Mouse (Mus musculus) spleen, postnatal 14 days (tissue): ENCODE measurements around the gene Acbd3.

Experiments used
- DNase-seq, 2 experiments: peaks; one replicate each; pipeline ENCODE4 v3.0.0; 2021 to 2022; ENCODE audit warnings: low spot score in 2 of 2

The Acbd3 gene

GRCm38 (mm10) chr1:180762180-180762579 lies 36.3 kb downstream of the Acbd3 start:
- no peak for DNase-seq

DNA sequence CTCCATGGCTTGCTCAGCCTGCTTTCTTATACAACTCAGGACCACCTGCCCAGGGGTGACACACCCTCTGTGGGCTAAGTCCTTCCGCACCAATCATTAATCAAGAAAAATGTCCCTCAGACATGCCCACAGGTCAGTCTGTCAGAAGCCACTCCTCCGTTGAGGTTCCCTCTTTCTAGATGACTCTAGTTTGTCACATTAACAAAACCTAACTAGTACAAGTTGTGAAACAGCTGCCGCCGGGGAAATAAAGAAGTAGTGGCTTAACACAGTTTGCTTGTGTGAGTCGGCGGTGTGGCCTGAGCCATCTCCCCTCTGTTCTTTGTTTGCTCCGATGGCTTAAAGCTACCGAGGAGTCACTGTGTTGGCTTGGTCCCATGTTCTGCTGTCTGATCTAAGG lies 36.8 kb downstream of the Acbd3 start:
- DNase-seq, result no peak

- no peak for DNase-seq
These were observed 37.5 kb downstream of the Acbd3 start for GRCm38 (mm10) chr1:180763307-180763706.

GRCm38 (mm10) chr1:180763828-180764227 lies 38.0 kb downstream of the Acbd3 start:
- peak; percentile 50 to 67 for DNase-seq

DNA sequence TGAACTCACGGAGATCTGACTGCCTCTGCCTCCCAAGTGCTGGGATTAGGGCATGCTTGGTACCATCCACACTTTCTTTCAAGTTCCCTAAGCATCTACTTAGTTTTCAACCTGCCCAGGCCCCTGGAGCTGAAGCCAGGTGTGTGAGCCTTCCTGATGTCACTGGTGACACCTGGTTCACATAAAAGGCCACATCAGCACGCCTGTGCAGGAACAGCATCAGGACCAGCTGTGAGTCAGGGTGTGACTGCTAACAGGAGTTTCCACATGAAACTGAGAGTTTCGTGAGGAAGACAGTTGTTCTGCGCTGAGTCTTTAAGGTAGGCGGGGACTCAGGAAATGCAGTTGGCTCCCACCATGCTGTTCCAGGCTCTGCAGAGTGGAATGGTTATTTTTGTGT lies 39.5 kb downstream of the Acbd3 start:
- no peak for DNase-seq

GRCm38 (mm10) chr1:180766557-180766956 lies 40.7 kb downstream of the Acbd3 start:
- DNase-seq, result no peak

- DNase-seq, result no peak
These were observed 41.9 kb downstream of the Acbd3 start for GRCm38 (mm10) chr1:180767541-180768333.

DNA sequence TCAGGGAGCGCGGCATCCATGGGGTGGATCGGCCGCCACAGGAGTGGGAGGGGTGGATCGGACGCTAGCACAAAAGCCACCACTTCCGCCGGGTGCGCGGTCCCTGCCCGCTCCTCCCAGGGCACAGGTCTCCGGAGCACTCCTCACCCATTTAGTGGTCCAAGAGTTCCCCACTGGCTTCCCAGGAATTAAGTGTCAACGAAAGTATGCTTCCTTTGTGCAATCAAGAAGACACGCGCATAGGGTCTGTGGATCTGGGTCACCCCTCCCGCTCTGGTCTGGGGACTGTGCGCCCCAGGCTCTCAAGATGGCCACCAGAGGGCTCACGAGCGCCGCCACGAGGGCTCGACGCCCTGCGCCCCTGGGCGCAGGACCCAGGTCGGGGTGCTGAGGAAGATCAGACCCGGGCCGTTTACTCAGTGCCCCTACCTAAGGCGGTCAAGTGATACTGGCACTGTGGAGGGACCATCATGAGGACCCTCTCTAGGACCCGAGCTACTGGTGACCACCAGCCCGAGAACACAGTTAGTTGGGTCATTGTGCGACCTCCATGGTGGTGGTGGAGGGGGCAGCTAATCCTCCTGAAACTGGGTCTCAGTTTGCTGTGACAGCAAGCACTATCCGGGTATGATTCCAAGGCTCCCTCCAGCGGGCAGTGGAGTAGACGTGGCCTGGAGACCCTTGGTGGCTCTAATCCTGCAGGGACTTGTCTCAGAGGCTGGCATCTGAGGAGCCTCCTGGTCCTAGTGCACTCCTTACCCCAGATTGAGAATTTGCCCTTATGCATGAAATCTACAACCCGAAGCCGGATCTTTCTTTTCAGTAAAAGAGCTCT lies 42.7 kb downstream of the Acbd3 start:
- peak; percentile 59 to 74 for DNase-seq

GRCm38 (mm10) chr1:180771306-180771705 lies 45.5 kb downstream of the Acbd3 start:
- DNase-seq, result no peak

GRCm38 (mm10) chr1:180771722-180772121 lies 45.9 kb downstream of the Acbd3 start:
- no peak for DNase-seq

GRCm38 (mm10) chr1:180772291-180772690 lies 46.4 kb downstream of the Acbd3 start:
- DNase-seq, result no peak

GRCm38 (mm10) chr1:180774664-180775063 lies 48.8 kb downstream of the Acbd3 start:
- DNase-seq, result peak in 1 of 2 experiments; percentile 45

DNA sequence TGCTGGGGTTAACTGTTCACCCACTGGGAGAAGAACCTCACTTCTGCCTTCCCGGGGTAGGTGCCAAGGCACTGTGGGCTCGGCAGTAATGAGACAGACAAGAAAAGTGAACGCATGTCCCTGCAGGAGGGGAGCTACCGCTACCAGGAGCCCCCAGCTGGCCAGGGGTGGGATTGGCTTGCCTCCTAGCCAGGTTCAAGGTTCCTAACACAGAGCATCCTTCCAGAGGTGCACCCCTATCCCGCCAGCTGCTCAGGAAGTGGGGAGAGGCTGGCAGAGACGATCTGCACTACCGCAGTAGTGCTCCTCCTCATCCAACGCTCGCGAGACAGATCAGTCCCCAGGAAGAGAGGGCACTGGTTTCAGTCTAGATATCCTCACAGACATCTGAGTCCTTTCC lies 49.5 kb downstream of the Acbd3 start:
- no peak for DNase-seq

DNA sequence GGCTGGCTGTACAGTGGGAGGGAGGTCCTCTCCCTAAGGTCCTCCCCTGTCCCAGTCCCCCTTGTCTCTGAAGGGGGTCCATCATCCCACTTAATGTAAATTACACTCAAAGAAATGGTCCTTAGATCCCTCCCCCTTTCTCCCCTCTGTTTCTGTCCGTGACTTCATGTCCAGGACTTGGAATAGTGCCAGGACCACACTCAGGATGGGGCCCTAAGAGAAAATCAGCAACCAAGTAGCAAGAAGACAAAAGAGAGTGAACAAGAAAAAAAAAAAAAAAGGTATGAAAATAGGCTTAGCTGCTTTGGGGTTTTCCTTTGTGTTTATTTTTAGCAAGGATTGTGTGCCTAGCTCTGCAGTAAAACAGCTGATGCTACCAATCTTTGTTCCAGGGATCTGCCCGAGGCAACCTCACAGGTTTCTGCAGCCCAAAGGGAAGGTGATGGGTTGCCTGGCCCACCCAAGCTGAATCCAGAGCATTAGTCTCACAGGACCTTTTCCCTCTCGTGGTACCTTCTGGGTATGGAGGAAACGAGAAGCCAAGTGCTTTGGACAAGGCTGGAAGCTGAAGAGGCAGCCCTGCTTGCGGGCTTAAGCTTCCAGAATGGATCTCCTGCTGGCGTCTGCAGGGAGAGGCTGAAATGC lies 50.1 kb downstream of the Acbd3 start:
- no peak for DNase-seq

GRCm38 (mm10) chr1:180776494-180776893 lies 50.7 kb downstream of the Acbd3 start:
- DNase-seq, result no peak

DNA sequence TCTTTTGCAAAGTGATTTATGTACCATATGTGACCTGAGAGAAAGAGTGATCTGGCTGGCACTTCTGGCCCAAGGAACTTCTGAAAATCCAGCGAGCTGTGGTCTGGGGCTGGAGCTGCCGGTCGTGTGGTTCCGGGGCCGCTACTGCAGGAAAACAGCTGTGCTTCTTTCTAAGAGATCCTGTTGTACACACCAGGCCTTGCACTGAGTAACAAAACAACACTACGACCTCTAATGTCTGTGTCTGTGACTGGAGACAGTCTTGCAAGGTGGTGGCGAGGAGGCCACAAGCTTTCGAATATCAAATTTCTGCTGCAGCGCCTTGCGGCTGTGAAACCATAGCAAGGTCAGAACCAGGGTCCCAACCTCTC lies 51.4 kb downstream of the Acbd3 start:
- DNase-seq, result no peak

DNA sequence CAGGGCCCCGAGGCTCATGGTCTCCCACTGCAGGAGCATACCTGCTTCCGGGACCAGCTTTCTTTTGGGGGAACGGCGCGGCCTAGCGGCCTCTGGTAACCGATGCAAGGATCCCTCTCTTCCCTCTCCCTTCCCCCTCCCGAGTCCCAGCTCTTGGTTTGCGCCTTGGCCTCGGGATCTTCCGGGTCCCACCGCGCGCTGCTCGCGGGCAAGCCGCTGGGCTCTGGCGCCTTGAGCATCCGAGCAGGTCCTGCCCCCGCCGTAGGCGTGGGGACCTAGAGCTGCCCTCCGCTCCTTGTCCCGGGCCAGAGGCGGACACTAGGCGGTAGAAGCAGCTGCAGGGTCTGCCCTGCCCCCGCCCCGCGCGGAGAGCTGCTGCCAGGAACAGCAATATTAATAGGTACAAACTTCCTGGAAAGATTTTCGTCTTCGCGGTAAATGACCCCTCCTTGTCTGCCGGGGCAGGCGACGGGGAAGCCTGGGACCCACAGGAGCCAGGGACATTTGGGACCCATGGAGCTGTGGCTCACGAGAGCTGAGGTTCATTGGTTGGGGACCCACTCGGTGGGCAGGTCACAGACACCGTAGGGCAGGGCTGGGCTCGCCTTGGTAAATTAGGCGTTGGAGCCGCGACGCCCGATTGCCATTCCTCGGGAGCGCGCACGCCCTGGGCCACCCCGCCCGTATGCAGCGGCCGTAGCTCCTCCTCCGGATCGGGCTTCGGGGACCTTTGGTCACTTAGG lies 52.0 kb downstream of the Acbd3 start:
- peak; percentile 63 to 73 for DNase-seq

- DNase-seq, result no peak
These were observed 52.5 kb downstream of the Acbd3 start for GRCm38 (mm10) chr1:180778403-180778754.

DNA sequence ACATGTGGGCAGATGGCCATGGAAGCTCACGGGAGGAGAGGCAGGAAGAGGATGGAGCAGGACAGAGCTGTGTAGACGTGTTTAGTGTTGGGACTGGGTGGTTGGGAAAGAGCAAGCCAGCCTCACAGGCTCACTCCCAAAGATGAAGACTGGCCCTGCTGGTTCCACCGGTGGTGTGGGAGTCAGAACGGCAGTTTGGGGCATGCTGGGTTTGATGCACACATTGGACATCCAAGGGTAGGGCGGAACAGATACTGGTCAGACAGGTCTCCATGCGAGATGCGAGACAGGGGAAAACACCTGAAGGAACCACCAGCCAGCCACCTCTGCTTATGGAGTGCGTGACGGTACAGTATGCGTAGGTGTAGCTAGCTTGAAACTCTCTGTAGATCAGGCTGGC lies 53.1 kb downstream of the Acbd3 start:
- no peak for DNase-seq

- DNase-seq, result no peak
These were observed 54.4 kb downstream of the Acbd3 start for GRCm38 (mm10) chr1:180780291-180780690.

DNA sequence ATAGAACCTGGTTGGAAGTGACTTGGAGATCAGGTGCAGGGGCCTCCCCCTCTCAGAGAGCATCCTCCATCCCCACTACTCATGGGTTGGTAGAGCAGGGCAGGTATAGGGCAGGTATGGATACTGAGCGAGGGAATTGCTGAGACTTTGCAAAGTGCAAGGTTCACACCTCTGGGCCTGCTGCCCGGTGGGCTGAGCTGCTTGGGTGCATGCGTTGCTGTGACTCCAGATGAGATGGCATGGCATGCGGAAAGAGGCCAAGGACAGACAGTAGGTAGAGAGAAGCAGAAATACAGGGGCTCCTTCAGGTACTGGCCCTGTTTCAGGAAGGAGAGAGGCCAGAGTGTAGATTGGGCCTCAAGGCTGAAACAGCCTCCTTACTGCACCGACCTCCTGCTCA lies 55.4 kb downstream of the Acbd3 start:
- DNase-seq, result no peak
